Mouse (Mus musculus) megakaryocyte, embryonic 14.5 days (primary cell): Measurements from ENCODE around the gene Gm11437. TPM values are rescaled to one million over a fixed set of nuclear protein-coding genes. Genes with fewer than 3 reads are reported as not detected.

ENCODE experiments used
- H3K27me3 ChIP-seq: replicated peaks from 2 replicates; pipeline ENCODE3; 2012; ENCODE audit warnings: inconsistent platforms
- H3K36me3 ChIP-seq: replicated peaks from 2 replicates; pipeline ENCODE3; 2012; ENCODE audit warnings: low read length, inconsistent platforms, mixed read lengths
- H3K4me1 ChIP-seq: 2 replicates; pipeline ENCODE4 v1.6.1; 2012; ENCODE audit warnings: inconsistent platforms
- H3K4me3 ChIP-seq: replicated peaks from 2 replicates; pipeline ENCODE3; 2012; ENCODE audit warnings: moderate library complexity, mild to moderate bottlenecking, inconsistent platforms
- H3K9me3 ChIP-seq: 2 replicates; pipeline ENCODE4 v1.6.1; 2012; ENCODE audit warnings: inconsistent platforms
- FLI1 ChIP-seq: IDR thresholded peaks from 2 replicates; pipeline ENCODE4 v1.6.1; 2012; ENCODE audit warnings: low read length, inconsistent platforms, mixed read lengths
- GATA1 ChIP-seq: IDR thresholded peaks from 3 replicates; pipeline ENCODE4 v1.6.1; 2012; ENCODE audit warnings: mixed read lengths, low read length, inconsistent platforms, borderline replicate concordance
- polyA plus RNA-seq: library from polyadenylated mRNA; stranded (reverse); fragments of >175 nt; gene quantifications from 2 replicates; pipeline ENCODE4 v1.2.3, GENCODE M21; 2012; ENCODE audit warnings: low replicate concordance; ENCODE audit not compliant: insufficient read depth

The Gm11437 gene
- polyA plus RNA-seq, 1 experiment: not detected

- H3K9me3 ChIP-seq: no peaks in the 10 kb centered on the region
- peak overlapping the region; percentile 92 for H3K4me3 ChIP-seq
- H3K36me3 ChIP-seq: peaks cover 2% of the 10 kb centered on the region
- peaks cover 54% of the 10 kb centered on the region for H3K4me1 ChIP-seq
- no peak for TF ChIP-seq GATA1
- TF ChIP-seq FLI1: no peak
- H3K27me3 ChIP-seq: no peaks in the 10 kb centered on the region
Observed at GRCm38 (mm10) chr11:84179954-84180598, 12.8 kb upstream of the Gm11437 start.

GRCm38 (mm10) chr11:84179226-84179953 lies 12.1 kb upstream of the Gm11437 start:
- TF ChIP-seq GATA1 (no peak), FLI1 (no peak)
- H3K9me3 ChIP-seq: no peaks in the 10 kb centered on the region
- peaks cover 51% of the 10 kb centered on the region for H3K4me1 ChIP-seq
- H3K36me3 ChIP-seq: peaks cover 2% of the 10 kb centered on the region
- H3K4me3 ChIP-seq: peak overlapping the region; percentile 92
- H3K27me3 ChIP-seq: no peaks in the 10 kb centered on the region

GRCm38 (mm10) chr11:84178571-84178970 lies 11.3 kb upstream of the Gm11437 start:
- Histone ChIP-seq H3K4me3 (peak overlapping the region; percentile 92), H3K9me3 (no peaks in the 10 kb centered on the region), H3K4me1 (peaks cover 50% of the 10 kb centered on the region), H3K27me3 (no peaks in the 10 kb centered on the region), H3K36me3 (peaks cover 2% of the 10 kb centered on the region)
- TF ChIP-seq FLI1: no peak
- no peak for TF ChIP-seq GATA1

GRCm38 (mm10) chr11:84172539-84173435 lies 5.5 kb upstream of the Gm11437 start:
- no peak overlapping the region for H3K4me3 ChIP-seq
- TF ChIP-seq FLI1 (no peak), GATA1 (no peak)
- H3K4me1 ChIP-seq: peaks cover 27% of the 10 kb centered on the region
- no peaks in the 10 kb centered on the region for H3K36me3 ChIP-seq
- H3K27me3 ChIP-seq: no peaks in the 10 kb centered on the region
- H3K9me3 ChIP-seq: no peaks in the 10 kb centered on the region

- Histone ChIP-seq H3K27me3 (peaks cover 7% of the 10 kb centered on the region), H3K4me1 (peaks cover 16% of the 10 kb centered on the region; the same call in 1 of the 2 replicates), H3K36me3 (no peaks in the 10 kb centered on the region), H3K9me3 (no peaks in the 10 kb centered on the region), H3K4me3 (no peak overlapping the region)
- TF ChIP-seq GATA1 (no peak), FLI1 (no peak)
Observed at GRCm38 (mm10) chr11:84168701-84169288, 1.5 kb upstream of the Gm11437 start.

GRCm38 (mm10) chr11:84164561-84164960 lies 2.7 kb downstream of the Gm11437 start:
- H3K4me3 ChIP-seq: no peak overlapping the region
- no peak for TF ChIP-seq GATA1
- TF ChIP-seq FLI1: no peak
- peaks cover 10% of the 10 kb centered on the region for H3K27me3 ChIP-seq
- H3K4me1 ChIP-seq: peaks cover 10% of the 10 kb centered on the region; the same call in 1 of the 2 replicates
- H3K36me3 ChIP-seq: no peaks in the 10 kb centered on the region
- H3K9me3 ChIP-seq: no peaks in the 10 kb centered on the region

GRCm38 (mm10) chr11:84164123-84164522 lies 3.2 kb downstream of the Gm11437 start:
- Histone ChIP-seq H3K9me3 (no peaks in the 10 kb centered on the region), H3K4me3 (no peak overlapping the region), H3K27me3 (peaks cover 10% of the 10 kb centered on the region), H3K36me3 (no peaks in the 10 kb centered on the region), H3K4me1 (peaks cover 10% of the 10 kb centered on the region; the same call in 1 of the 2 replicates)
- no peak for TF ChIP-seq GATA1
- TF ChIP-seq FLI1: no peak

- no peaks in the 10 kb centered on the region for H3K9me3 ChIP-seq
- no peaks in the 10 kb centered on the region for H3K36me3 ChIP-seq
- H3K4me3 ChIP-seq: no peak overlapping the region
- TF ChIP-seq FLI1 (no peak), GATA1 (no peak)
- H3K4me1 ChIP-seq: no peaks in the 10 kb centered on the region
- H3K27me3 ChIP-seq: peaks cover 18% of the 10 kb centered on the region
Observed at GRCm38 (mm10) chr11:84156535-84157262, 10.6 kb downstream of the Gm11437 start.

- no peaks in the 10 kb centered on the region for H3K9me3 ChIP-seq
- TF ChIP-seq FLI1: no peak
- no peak for TF ChIP-seq GATA1
- no peaks in the 10 kb centered on the region for H3K36me3 ChIP-seq
- peaks cover 29% of the 10 kb centered on the region for H3K27me3 ChIP-seq
- no peaks in the 10 kb centered on the region for H3K4me1 ChIP-seq
- H3K4me3 ChIP-seq: no peak overlapping the region
Observed at GRCm38 (mm10) chr11:84150884-84151283, 16.4 kb downstream of the Gm11437 start.
